8 mouse cellular contexts compared by ENCODE assay signal in genomic region chr1:58392652-58393283, GRCm38 (mm10). TPM values are rescaled to one million over a fixed set of nuclear protein-coding genes. Genes with fewer than 3 reads are reported as not detected.
DNase-seq lines count a peak whose midpoint lies in the region; ATAC-seq lines count a peak whose summit lies in the region.

TSS of gene Bzw1 (plus strand) at chr1:58392898.

- peak; percentile 98 for ATAC-seq in intestine, embryonic 14.5 days (replicated peaks; ENCODE audit: low FRiP score, low TSS enrichment, low read depth)

- H3K27ac ChIP-seq in intestine, embryonic 14.5 days (ENCODE audit: low read depth) = peak within 1 kb of the TSS; percentile 98

- under 1% methylated on average over 54 of the region's 61 CpGs for WGBS in intestine, embryonic 14.5 days

- H3K4me1 ChIP-seq in intestine, embryonic 14.5 days (replicated peaks; ENCODE audit: control insufficient read depth, insufficient read depth, low read length) = peaks cover 8% of the 10 kb centered on the region

- peaks cover 31% of the 10 kb centered on the region for H3K36me3 ChIP-seq in intestine, embryonic 14.5 days (ENCODE audit: control insufficient read depth, insufficient read depth, low read length)

- no peaks in the 10 kb centered on the region for H3K9me3 ChIP-seq in intestine, embryonic 14.5 days (ENCODE audit: control insufficient read depth, low read length)

- no peaks in the 10 kb centered on the region for H3K27me3 ChIP-seq in intestine, embryonic 14.5 days (replicated peaks; ENCODE audit: control insufficient read depth, insufficient read depth, low read length)

- peak within 1 kb of the TSS; percentile 89 for H3K4me2 ChIP-seq in intestine, embryonic 14.5 days (ENCODE audit: low read length)

- peak; percentile 93 to 94 for DNase-seq in adrenal gland, adult 18-20 months (ENCODE audit: low spot score in 2 of 2)
- DNase-seq in embryo, embryonic 11 days = peak; percentile 95
- DNase-seq in gastrocnemius, postnatal 25 days = peak; percentile 94
- peak; percentile 98 for DNase-seq in intestine, embryonic 14.5 days (ENCODE audit: low spot score)
- peak; percentile 92 for DNase-seq in left cerebral cortex, postnatal 14 days (ENCODE audit: low spot score in 2 of 2)
- DNase-seq in mesoderm, embryonic 11.5 days (ENCODE audit: low read depth, low spot score) = peak; percentile 95
- peak; percentile 85 to 88 for DNase-seq in right cerebral cortex, postnatal 36 days (ENCODE audit: low spot score in 2 of 2)
- peak; percentile 95 for DNase-seq in yolk sac, embryonic 10.5 days (ENCODE audit: low spot score)

- intact Hi-C loops in left cerebral cortex, postnatal 14 days (cut with DNase I) = no loop called here

- H3K4me3 ChIP-seq in intestine, embryonic 14.5 days (ENCODE audit: low read depth, low read length) = peak within 1 kb of the TSS; percentile 90

- peak within 1 kb of the TSS; percentile 87 for H3K9ac ChIP-seq in intestine, embryonic 14.5 days (ENCODE audit: low read length)

RNA-seq across cellular contexts. Expression of gene Bzw1, which starts in this region (rescaled TPM):
- 100 to 1,000 TPM; 155 to 172 TPM for total RNA-seq in adrenal gland, adult 18-20 months (2021)
- total RNA-seq in gastrocnemius, postnatal 25 days (2021) = 10 to 100 TPM; 43.5 to 49.1 TPM
- 357 and 398 TPM in 2 replicates for polyA plus RNA-seq in intestine, embryonic 14.5 days (2014; fragmentation: Nextera tagmentation; extraction: Ambion mirVana)
- total RNA-seq in left cerebral cortex, postnatal 14 days (2021) = 100 to 1,000 TPM; 208 to 225 TPM

Comparison
In these comparisons a context has a peak if more than half of its experiments do, and no peak if none do; other contexts are left out.
1. Peak in every context shown above with its lines: DNase-seq, ATAC-seq, H3K4me3 ChIP-seq and H3K27ac ChIP-seq.